Mouse (Mus musculus) liver, adult 2 months (tissue): ENCODE measurements around the gene Parp2.

Source experiments
- CTCF ChIP-seq: fragments of 200-500 bp; IDR thresholded peaks from 2 replicates; pipeline ENCODE4 v1.5.1; 2011; ENCODE audit warnings: low read depth, low read length, control low read depth
- POLR2A ChIP-seq: fragments of 200-500 bp; IDR thresholded peaks from 2 replicates; pipeline ENCODE4 v1.6.1; 2011; ENCODE audit warnings: low read length, control low read depth; ENCODE audit not compliant: insufficient read depth; ENCODE audit errors: extremely low read depth

DNA sequence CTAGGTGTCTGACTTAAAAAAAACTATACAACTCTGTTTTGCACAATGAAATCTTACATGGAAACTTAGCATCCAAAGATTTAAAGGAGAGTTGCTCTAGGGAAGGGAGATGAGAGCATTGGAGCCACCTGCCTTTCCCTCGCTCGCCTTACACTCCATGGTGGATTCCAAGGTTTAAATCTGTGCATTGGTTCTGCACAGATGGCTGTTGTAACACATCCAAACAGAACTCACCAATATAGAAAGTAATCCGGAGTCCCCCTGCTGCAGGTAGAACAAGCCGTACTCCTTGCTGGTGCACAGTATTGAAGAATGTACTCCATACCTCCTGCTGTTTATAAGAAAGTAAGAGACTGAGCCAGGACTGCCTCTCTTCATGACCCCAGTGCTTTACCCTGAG, 18.9 kb downstream of the Parp2 start:
- TF ChIP-seq POLR2A (no peak), CTCF (no peak)
